Mouse (Mus musculus): Measurements from ENCODE around the gene Zfp819.
"Not testable (repeated sequence)": the region's sequence is repeated elsewhere in the genome, so short reads cannot be mapped to it uniquely, and the experiment has no call there.

Gene Zfp819

GRCm38 (mm10) chr7:43643046-43643652 is 36.2 kb downstream of the Zfp819 start:
- DNase-seq (ENCODE audit: low spot score): no peak

- no peak for DNase-seq (ENCODE audit: low spot score)
Observed at GRCm38 (mm10) chr7:43652683-43653082, 45.7 kb downstream of the Zfp819 start.

- no peak for DNase-seq (ENCODE audit: low spot score)
Observed at GRCm38 (mm10) chr7:43654519-43654918, 47.5 kb downstream of the Zfp819 start.

- no peak for DNase-seq (ENCODE audit: low spot score)
Observed at GRCm38 (mm10) chr7:43656232-43656631, 49.3 kb downstream of the Zfp819 start.

GRCm38 (mm10) chr7:43660002-43660401 is 53.0 kb downstream of the Zfp819 start, which contains the start of gene Siglece:
Gene Siglece (minus strand): TSS chr7:43660161.
- DNase-seq (ENCODE audit: low spot score): no peak

- no peak for DNase-seq (ENCODE audit: low spot score)
Observed at GRCm38 (mm10) chr7:43662804-43663203, 55.8 kb downstream of the Zfp819 start.

GRCm38 (mm10) chr7:43667221-43667620 is 60.3 kb downstream of the Zfp819 start:
- DNase-seq (ENCODE audit: low spot score): not testable (repeated sequence)
